Mouse (Mus musculus): Measurements from ENCODE around the gene Tfap2a. TPM values are rescaled to one million over a fixed set of nuclear protein-coding genes. Genes with fewer than 3 reads are reported as not detected.
A peak's percentile ranks its signal among the peaks of the same experiment; 100 is the strongest.

Tfap2a gene
- polyA plus RNA-seq, 1 experiment from 2014 or later: 9.5 TPM

- Histone ChIP-seq H3K4me3 (peak overlapping the region; percentile 55), H3K4me1 (peaks cover 21% of the 10 kb centered on the region), H3K9me3 (no peaks in the 10 kb centered on the region), H3K27ac (peak overlapping the region; percentile 28; the same call in 1 of the 2 replicates), H3K36me3 (no peaks in the 10 kb centered on the region), H3K9ac (peak overlapping the region; percentile 66), H3K4me2 (replicated peaks) (peak overlapping the region; percentile 83), H3K27me3 (peaks cover 70% of the 10 kb centered on the region)
- peak; percentile 95 for ATAC-seq (ENCODE audit: low FRiP score, low read depth)
- WGBS: under 1% methylated on average over 69 of the region's 70 CpGs
Measured at GRCm38 (mm10) chr13:40722741-40723597, 15.2 kb downstream of the Tfap2a start.

GRCm38 (mm10) chr13:40719741-40720082 lies 18.5 kb downstream of the Tfap2a start:
- Histone ChIP-seq H3K9ac (no peak overlapping the region), H3K9me3 (no peaks in the 10 kb centered on the region), H3K4me1 (peaks cover 30% of the 10 kb centered on the region), H3K27ac (no peak overlapping the region), H3K4me2 (replicated peaks) (peak overlapping the region; percentile 36), H3K4me3 (no peak overlapping the region), H3K36me3 (no peaks in the 10 kb centered on the region), H3K27me3 (peaks cover 70% of the 10 kb centered on the region)
- no peak for ATAC-seq (ENCODE audit: low FRiP score, low read depth)
- 7% methylated on average over 9 of the region's 9 CpGs for WGBS

- ATAC-seq (ENCODE audit: low FRiP score, low read depth): no peak
- H3K4me1 ChIP-seq: peaks cover 30% of the 10 kb centered on the region
Measured at GRCm38 (mm10) chr13:40719066-40719740, 19.0 kb downstream of the Tfap2a start.

GRCm38 (mm10) chr13:40716771-40717716 lies 21.1 kb downstream of the Tfap2a start:
- Histone ChIP-seq H3K4me1 (peaks cover 21% of the 10 kb centered on the region), H3K27ac (no peak overlapping the region), H3K27me3 (peaks cover 77% of the 10 kb centered on the region), H3K4me3 (no peak overlapping the region), H3K36me3 (no peaks in the 10 kb centered on the region), H3K4me2 (replicated peaks) (peak overlapping the region; percentile 50), H3K9ac (peak overlapping the region; percentile 25; the same call in 1 of the 2 replicates), H3K9me3 (no peaks in the 10 kb centered on the region)
- ATAC-seq (ENCODE audit: low FRiP score, low read depth): no peak
- WGBS: 8% methylated on average over 33 of the region's 37 CpGs

More at GRCm38 (mm10) chr13:40719066-40719740, 19.0 kb downstream of the Tfap2a start:
- peak overlapping the region; percentile 36 for H3K4me2 ChIP-seq (replicated peaks)
- H3K27ac ChIP-seq: no peak overlapping the region
- H3K36me3 ChIP-seq: no peaks in the 10 kb centered on the region
- H3K27me3 ChIP-seq: peaks cover 71% of the 10 kb centered on the region
- no peak overlapping the region for H3K4me3 ChIP-seq
- WGBS: 12% methylated on average over 14 of the region's 14 CpGs
- H3K9ac ChIP-seq: peak overlapping the region; percentile 1; the same call in 1 of the 2 replicates
- no peaks in the 10 kb centered on the region for H3K9me3 ChIP-seq

GRCm38 (mm10) chr13:40714531-40714930 lies 23.6 kb downstream of the Tfap2a start:
- peaks cover 87% of the 10 kb centered on the region for H3K27me3 ChIP-seq
- H3K36me3 ChIP-seq: no peaks in the 10 kb centered on the region
- H3K9ac ChIP-seq: no peak overlapping the region
- H3K4me1 ChIP-seq: peaks cover 20% of the 10 kb centered on the region
- no peaks in the 10 kb centered on the region for H3K9me3 ChIP-seq
- 26% methylated on average over 2 of the region's 2 CpGs for WGBS
- ATAC-seq (ENCODE audit: low FRiP score, low read depth): no peak
- no peak overlapping the region for H3K4me2 ChIP-seq (replicated peaks)
- no peak overlapping the region for H3K27ac ChIP-seq
- H3K4me3 ChIP-seq: no peak overlapping the region

GRCm38 (mm10) chr13:40713681-40714080 lies 24.5 kb downstream of the Tfap2a start:
- no peak overlapping the region for H3K4me3 ChIP-seq
- H3K9ac ChIP-seq: no peak overlapping the region
- 18% methylated on average over 5 of the region's 5 CpGs for WGBS
- H3K36me3 ChIP-seq: no peaks in the 10 kb centered on the region
- no peak overlapping the region for H3K27ac ChIP-seq
- peaks cover 20% of the 10 kb centered on the region for H3K4me1 ChIP-seq
- peaks cover 86% of the 10 kb centered on the region for H3K27me3 ChIP-seq
- ATAC-seq (ENCODE audit: low FRiP score, low read depth): no peak
- H3K9me3 ChIP-seq: no peaks in the 10 kb centered on the region
- no peak overlapping the region for H3K4me2 ChIP-seq (replicated peaks)

GRCm38 (mm10) chr13:40713241-40713640 lies 24.9 kb downstream of the Tfap2a start:
- no peak for ATAC-seq (ENCODE audit: low FRiP score, low read depth)
- 12% methylated on average over 4 of the region's 4 CpGs for WGBS
- peaks cover 20% of the 10 kb centered on the region for H3K4me1 ChIP-seq
- no peak overlapping the region for H3K4me2 ChIP-seq (replicated peaks)
- H3K27me3 ChIP-seq: peaks cover 87% of the 10 kb centered on the region
- no peak overlapping the region for H3K4me3 ChIP-seq
- no peaks in the 10 kb centered on the region for H3K9me3 ChIP-seq
- H3K27ac ChIP-seq: no peak overlapping the region
- no peaks in the 10 kb centered on the region for H3K36me3 ChIP-seq
- H3K9ac ChIP-seq: no peak overlapping the region

- Histone ChIP-seq H3K4me3 (no peak overlapping the region), H3K4me2 (replicated peaks) (no peak overlapping the region), H3K27ac (no peak overlapping the region), H3K4me1 (peaks cover 19% of the 10 kb centered on the region), H3K27me3 (peaks cover 87% of the 10 kb centered on the region), H3K9ac (no peak overlapping the region), H3K36me3 (no peaks in the 10 kb centered on the region), H3K9me3 (no peaks in the 10 kb centered on the region)
- WGBS: 4% methylated on average over 4 of the region's 4 CpGs
- ATAC-seq (ENCODE audit: low FRiP score, low read depth): no peak
Measured at GRCm38 (mm10) chr13:40712526-40712832, 25.7 kb downstream of the Tfap2a start.

- H3K4me3 ChIP-seq: no peak overlapping the region
- H3K9me3 ChIP-seq: no peaks in the 10 kb centered on the region
- H3K36me3 ChIP-seq: no peaks in the 10 kb centered on the region
- peaks cover 13% of the 10 kb centered on the region for H3K4me1 ChIP-seq
- no peak overlapping the region for H3K9ac ChIP-seq
- H3K27ac ChIP-seq: no peak overlapping the region
- no peak overlapping the region for H3K4me2 ChIP-seq (replicated peaks)
- H3K27me3 ChIP-seq: peaks cover 87% of the 10 kb centered on the region
- no peak for ATAC-seq (ENCODE audit: low FRiP score, low read depth)
- under 1% methylated on average over 7 of the region's 7 CpGs for WGBS
Measured at GRCm38 (mm10) chr13:40711661-40712525, 26.3 kb downstream of the Tfap2a start.

- Histone ChIP-seq H3K4me2 (replicated peaks) (peak overlapping the region; percentile 58), H3K9ac (no peak overlapping the region), H3K27ac (no peak overlapping the region), H3K27me3 (peaks cover 96% of the 10 kb centered on the region), H3K9me3 (no peaks in the 10 kb centered on the region), H3K4me1 (peaks cover 19% of the 10 kb centered on the region), H3K36me3 (no peaks in the 10 kb centered on the region), H3K4me3 (no peak overlapping the region)
- 5% methylated on average over 11 of the region's 11 CpGs for WGBS
- ATAC-seq (ENCODE audit: low FRiP score, low read depth): no peak
Measured at GRCm38 (mm10) chr13:40710062-40710342, 28.2 kb downstream of the Tfap2a start.

- Histone ChIP-seq H3K27me3 (peaks cover 96% of the 10 kb centered on the region), H3K27ac (no peak overlapping the region), H3K9me3 (no peaks in the 10 kb centered on the region), H3K4me3 (peak overlapping the region; percentile 20), H3K9ac (no peak overlapping the region), H3K36me3 (no peaks in the 10 kb centered on the region), H3K4me2 (replicated peaks) (peak overlapping the region; percentile 58), H3K4me1 (peaks cover 24% of the 10 kb centered on the region)
- ATAC-seq (ENCODE audit: low FRiP score, low read depth): no peak
- 3% methylated on average over 21 of the region's 21 CpGs for WGBS
Measured at GRCm38 (mm10) chr13:40709321-40710061, 28.7 kb downstream of the Tfap2a start.

All from limb, embryonic 13.5 days (tissue).